In genomic region chr12:112298521-112298920, GRCm38 (mm10) we compare ENCODE assay signal across 18 mouse cellular contexts.
DNase-seq lines count a peak whose midpoint lies in the region; ATAC-seq and TF ChIP-seq lines count a peak whose summit lies in the region.
"Had no signal": no experiment of that assay in that cellular context is flagged by ENCODE, and none has a peak within 500 bp of the region (broad histone marks: within the 10 kb centered on the region; RNA-seq: fewer than 3 reads in every experiment).

No protein-coding gene starts in this region.

- H3K4me1 ChIP-seq in forebrain, postnatal 0 days (ENCODE audit: insufficient read depth): peaks cover 11% of the 10 kb centered on the region; the same call in 1 of the 2 replicates
- H3K4me1 ChIP-seq in forebrain, embryonic 16.5 days (replicated peaks; ENCODE audit: control insufficient read depth, insufficient read depth, low read length): peaks cover 20% of the 10 kb centered on the region
- H3K4me1 ChIP-seq in midbrain, embryonic 10.5 days: peaks cover 59% of the 10 kb centered on the region
- H3K4me1 ChIP-seq in midbrain, embryonic 16.5 days (ENCODE audit: control insufficient read depth, insufficient read depth, low read length): peaks cover 15% of the 10 kb centered on the region; the same call in 1 of the 2 replicates
- peaks cover 46% of the 10 kb centered on the region for H3K4me1 ChIP-seq in midbrain, embryonic 13.5 days (replicated peaks)

- H3K9ac ChIP-seq in forebrain, postnatal 0 days: no peak overlapping the region
- H3K9ac ChIP-seq in forebrain, embryonic 16.5 days (replicated peaks; ENCODE audit: low read depth, low read length): no peak overlapping the region
- H3K9ac ChIP-seq in midbrain, embryonic 16.5 days (ENCODE audit: low read depth, low read length): no peak overlapping the region
- no peak overlapping the region for H3K9ac ChIP-seq in midbrain, embryonic 13.5 days (replicated peaks)
- H3K9ac ChIP-seq: heart, embryonic 13.5 days had no signal

- H3K27me3 ChIP-seq in forebrain, postnatal 0 days (ENCODE audit: insufficient read depth, low read length): no peaks in the 10 kb centered on the region
- H3K27me3 ChIP-seq in forebrain, embryonic 16.5 days (replicated peaks; ENCODE audit: control insufficient read depth, insufficient read depth, low read length): no peaks in the 10 kb centered on the region
- H3K27me3 ChIP-seq in midbrain, embryonic 10.5 days (ENCODE audit: low read depth, poor library complexity, severe bottlenecking): peaks cover 77% of the 10 kb centered on the region
- no peaks in the 10 kb centered on the region for H3K27me3 ChIP-seq in midbrain, embryonic 16.5 days (ENCODE audit: control insufficient read depth, insufficient read depth, low read depth, low read length)
- peaks cover 37% of the 10 kb centered on the region for H3K27me3 ChIP-seq in midbrain, embryonic 13.5 days

- H3K9me3 ChIP-seq in forebrain, postnatal 0 days (ENCODE audit: low read length): no peaks in the 10 kb centered on the region
- no peaks in the 10 kb centered on the region for H3K9me3 ChIP-seq in forebrain, embryonic 16.5 days (ENCODE audit: control insufficient read depth, low read length)
- no peaks in the 10 kb centered on the region for H3K9me3 ChIP-seq in midbrain, embryonic 10.5 days (replicated peaks)
- no peaks in the 10 kb centered on the region for H3K9me3 ChIP-seq in midbrain, embryonic 16.5 days (replicated peaks; ENCODE audit: control insufficient read depth, low read length, poor library complexity, severe bottlenecking)
- H3K9me3 ChIP-seq in midbrain, embryonic 13.5 days: no peaks in the 10 kb centered on the region
- H3K9me3 ChIP-seq: heart, embryonic 13.5 days had no signal

- WGBS in forebrain, postnatal 0 days: 44% methylated on average over 8 of the region's 8 CpGs
- 56% methylated on average over 8 of the region's 8 CpGs for WGBS in forebrain, embryonic 16.5 days
- 87% methylated on average over 8 of the region's 8 CpGs for WGBS in midbrain, embryonic 10.5 days
- WGBS in midbrain, embryonic 16.5 days: 75% methylated on average over 8 of the region's 8 CpGs
- 82% methylated on average over 8 of the region's 8 CpGs for WGBS in midbrain, embryonic 13.5 days

- no peak overlapping the region for H3K4me2 ChIP-seq in forebrain, postnatal 0 days (ENCODE audit: low read depth)
- no peak overlapping the region for H3K4me2 ChIP-seq in forebrain, embryonic 16.5 days (ENCODE audit: low read length)
- no peak overlapping the region for H3K4me2 ChIP-seq in midbrain, embryonic 16.5 days (ENCODE audit: low read length)
- H3K4me2 ChIP-seq in midbrain, embryonic 13.5 days (replicated peaks): no peak overlapping the region
- H3K4me2 ChIP-seq: heart, embryonic 13.5 days had no signal

- H3K36me3 ChIP-seq in forebrain, postnatal 0 days (ENCODE audit: insufficient read depth): no peaks in the 10 kb centered on the region
- no peaks in the 10 kb centered on the region for H3K36me3 ChIP-seq in forebrain, embryonic 16.5 days (ENCODE audit: control insufficient read depth, insufficient read depth)
- no peaks in the 10 kb centered on the region for H3K36me3 ChIP-seq in midbrain, embryonic 10.5 days
- H3K36me3 ChIP-seq in midbrain, embryonic 16.5 days (ENCODE audit: control insufficient read depth, insufficient read depth, low read length): no peaks in the 10 kb centered on the region
- H3K36me3 ChIP-seq in midbrain, embryonic 13.5 days: no peaks in the 10 kb centered on the region
- H3K36me3 ChIP-seq: heart, embryonic 13.5 days had no signal

- no peak overlapping the region for H3K4me3 ChIP-seq in forebrain, postnatal 0 days (ENCODE audit: low read depth, low read length)
- H3K4me3 ChIP-seq in forebrain, embryonic 16.5 days (replicated peaks; ENCODE audit: low read length): no peak overlapping the region
- no peak overlapping the region for H3K4me3 ChIP-seq in midbrain, embryonic 10.5 days
- H3K4me3 ChIP-seq in midbrain, embryonic 16.5 days (ENCODE audit: low read depth, low read length): no peak overlapping the region
- H3K4me3 ChIP-seq in midbrain, embryonic 13.5 days (replicated peaks): no peak overlapping the region
- H3K4me3 ChIP-seq: heart, embryonic 13.5 days had no signal

- no peak overlapping the region for H3K27ac ChIP-seq in forebrain, postnatal 0 days (ENCODE audit: low read depth, low read length)
- no peak overlapping the region for H3K27ac ChIP-seq in forebrain, embryonic 16.5 days (ENCODE audit: low read length)
- peak overlapping the region; percentile 67; the same call in 1 of the 2 replicates for H3K27ac ChIP-seq in midbrain, embryonic 10.5 days (replicated peaks)
- no peak overlapping the region for H3K27ac ChIP-seq in midbrain, embryonic 16.5 days (ENCODE audit: low read length)
- peak overlapping the region; percentile 28; the same call in 1 of the 2 replicates for H3K27ac ChIP-seq in midbrain, embryonic 13.5 days
- H3K27ac ChIP-seq: heart, embryonic 13.5 days; hindbrain, postnatal 0 days had no signal

- no peak for TF ChIP-seq CTCF in forebrain, postnatal 0 days (IDR thresholded peaks at IDR 0.05; ENCODE audit: low read depth)

- peak; percentile 69; the same call in 1 of the 2 replicates for ATAC-seq in forebrain, postnatal 0 days
- ATAC-seq in forebrain, embryonic 16.5 days: no peak
- no peak for ATAC-seq in midbrain, embryonic 16.5 days
- no peak for ATAC-seq in midbrain, embryonic 13.5 days

- DNase-seq in forebrain, postnatal 0 days: peak; percentile 60
- DNase-seq in midbrain, embryonic 10.5 days (ENCODE audit: low spot score): no peak
- DNase-seq in telencephalon, adult 2 months (ENCODE audit: low read depth, low spot score): peak; percentile 11
- no peak for DNase-seq in left cerebral cortex, adult 11 months (ENCODE audit: low spot score)
- DNase-seq: adrenal gland, adult 8-10 months; adrenal gland, postnatal 36 days; cerebellum, adult 11 months; cerebellum, adult 9-10 months; cerebellum, postnatal 25 days; gastrocnemius, postnatal 36 days; heart, adult 11 months; heart, postnatal 36 days; kidney, adult 11 months had no signal

Comparison
In these comparisons a context has a peak if more than half of its experiments do, and no peak if none do; other contexts are left out.
1. H3K27ac ChIP-seq: peak in midbrain, embryonic 10.5 days (single experiment) and midbrain, embryonic 13.5 days (single experiment); none in forebrain, postnatal 0 days (single experiment), forebrain, embryonic 16.5 days (single experiment) and midbrain, embryonic 16.5 days (single experiment).
2. DNase-seq: peak in forebrain, postnatal 0 days (single experiment) and telencephalon, adult 2 months (single experiment); none in midbrain, embryonic 10.5 days (single experiment) and left cerebral cortex, adult 11 months (single experiment).